Mouse (Mus musculus) embryonic facial prominence, embryonic 14.5 days (tissue): Measurements from ENCODE around the gene Gm35315. TPM values are rescaled to one million over a fixed set of nuclear protein-coding genes. Genes with fewer than 3 reads are reported as not detected.
"Not testable (repeated sequence)": the region's sequence is repeated elsewhere in the genome, so short reads cannot be mapped to it uniquely, and the experiment has no call there.

Experiments
- ATAC-seq: fragments of 200-750 bp; cut with Nextera tagmentation; 2 replicates; pipeline ENCODE4 v1.8.0; 2017; ENCODE audit warnings: low read depth, moderate number of reproducible peaks, moderate TSS enrichment
- DNase-seq: peaks from one replicate; pipeline ENCODE4 v3.0.0-alpha.2; 2015; ENCODE audit warnings: low spot score
- H3K27ac ChIP-seq: fragments of 300-500 bp; sonication (generic); replicated peaks from 2 replicates; pipeline ENCODE4 v1.5.1; 2014; ENCODE audit warnings: low read depth, mild to moderate bottlenecking, low read length, moderate library complexity
- H3K27me3 ChIP-seq: fragments of 300-500 bp; sonication (generic); replicated peaks from 2 replicates; pipeline ENCODE4 v1.6.1; 2014; ENCODE audit warnings: low read length; ENCODE audit not compliant: control insufficient read depth, insufficient read depth
- H3K36me3 ChIP-seq: fragments of 300-500 bp; sonication (generic); 2 replicates; pipeline ENCODE4 v1.6.1; 2014; ENCODE audit warnings: low read length, mixed read lengths; ENCODE audit not compliant: control insufficient read depth, insufficient read depth
- H3K4me1 ChIP-seq: fragments of 300-500 bp; sonication (generic); 2 replicates; pipeline ENCODE4 v1.6.1; 2014; ENCODE audit warnings: antibody characterized with exemption, low read length; ENCODE audit not compliant: control insufficient read depth, insufficient read depth
- H3K4me2 ChIP-seq: fragments of 300-500 bp; sonication (generic); 2 replicates; pipeline ENCODE4 v1.6.1; 2014; ENCODE audit warnings: low read depth, mild to moderate bottlenecking, low read length, moderate library complexity, mixed read lengths
- H3K4me3 ChIP-seq: fragments of 300-500 bp; sonication (generic); 2 replicates; pipeline ENCODE4 v1.5.1; 2014; ENCODE audit warnings: low read depth, mild to moderate bottlenecking, low read length
- H3K9ac ChIP-seq: fragments of 300-500 bp; sonication (generic); 2 replicates; pipeline ENCODE4 v1.6.1; 2014; ENCODE audit warnings: low read depth, mild to moderate bottlenecking, low read length, moderate library complexity, mixed read lengths
- H3K9me3 ChIP-seq: fragments of 300-500 bp; sonication (generic); 2 replicates; pipeline ENCODE4 v1.6.1; 2016; ENCODE audit warnings: low read length; ENCODE audit not compliant: control insufficient read depth
- WGBS: fragments of 180-500 bp; shearing (Covaris S2); extraction: QIAGEN DNeasy Blood & Tissue Kit; methylation state at CpG from one replicate; pipeline ENCODE4 v1.1.7; 2014; 5-methylcytosine and 5-hydroxymethylcytosine counted together
- polyA plus RNA-seq: library from polyadenylated mRNA; unstranded; fragments of >200 nt; fragmentation: Nextera tagmentation; extraction: Ambion mirVana; gene quantifications from 2 replicates; pipeline ENCODE4 v1.2.1, GENCODE M21; 2014

Gm35315 gene
- polyA plus RNA-seq, 1 experiment from 2014 or later, result 0.71 TPM

DNA sequence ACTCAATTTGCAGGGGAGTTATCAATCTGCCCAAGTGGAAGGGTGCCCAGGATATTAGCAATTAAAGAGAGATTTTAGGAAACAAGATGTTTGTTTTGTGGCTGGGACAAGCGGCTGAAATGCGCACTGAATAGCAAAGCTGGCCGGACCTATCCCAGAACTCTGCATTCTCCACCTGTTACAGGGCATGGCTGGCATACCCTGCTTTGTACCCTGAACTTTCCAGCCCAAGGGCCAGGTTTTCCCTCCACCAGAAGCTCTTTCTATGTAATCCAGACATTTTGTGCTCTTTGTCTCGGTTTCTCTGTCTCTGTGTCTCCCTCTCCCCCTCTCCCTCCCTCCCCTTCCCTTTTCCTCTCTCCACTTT, 610 bp upstream of the Gm35315 start:
- Histone ChIP-seq H3K9ac (peak overlapping the region; percentile 67), H3K36me3 (no peaks in the 10 kb centered on the region), H3K4me2 (peak overlapping the region; percentile 77), H3K4me3 (peak overlapping the region; percentile 49), H3K9me3 (no peaks in the 10 kb centered on the region), H3K27ac (no peak overlapping the region), H3K4me1 (0 out of 2 replicates have a peak, but pooled peaks cover 3% of the 10 kb centered on the region), H3K27me3 (no peaks in the 10 kb centered on the region)
- DNase-seq (no peak), ATAC-seq (no peak)
- 4% methylated on average over 4 of the region's 4 CpGs for WGBS

GRCm38 (mm10) chr5:110091546-110091945, 2.7 kb downstream of the Gm35315 start:
- ATAC-seq (no peak), DNase-seq (no peak)
- H3K36me3 ChIP-seq, result no peaks in the 10 kb centered on the region
- no peak overlapping the region for H3K9ac ChIP-seq
- H3K4me1 ChIP-seq, result no peaks in the 10 kb centered on the region
- H3K27me3 ChIP-seq, result no peaks in the 10 kb centered on the region
- no peaks in the 10 kb centered on the region for H3K9me3 ChIP-seq
- WGBS, result 60% methylated on average over 2 of the region's 2 CpGs
- no peak overlapping the region for H3K4me3 ChIP-seq
- no peak overlapping the region for H3K4me2 ChIP-seq
- no peak overlapping the region for H3K27ac ChIP-seq

DNA sequence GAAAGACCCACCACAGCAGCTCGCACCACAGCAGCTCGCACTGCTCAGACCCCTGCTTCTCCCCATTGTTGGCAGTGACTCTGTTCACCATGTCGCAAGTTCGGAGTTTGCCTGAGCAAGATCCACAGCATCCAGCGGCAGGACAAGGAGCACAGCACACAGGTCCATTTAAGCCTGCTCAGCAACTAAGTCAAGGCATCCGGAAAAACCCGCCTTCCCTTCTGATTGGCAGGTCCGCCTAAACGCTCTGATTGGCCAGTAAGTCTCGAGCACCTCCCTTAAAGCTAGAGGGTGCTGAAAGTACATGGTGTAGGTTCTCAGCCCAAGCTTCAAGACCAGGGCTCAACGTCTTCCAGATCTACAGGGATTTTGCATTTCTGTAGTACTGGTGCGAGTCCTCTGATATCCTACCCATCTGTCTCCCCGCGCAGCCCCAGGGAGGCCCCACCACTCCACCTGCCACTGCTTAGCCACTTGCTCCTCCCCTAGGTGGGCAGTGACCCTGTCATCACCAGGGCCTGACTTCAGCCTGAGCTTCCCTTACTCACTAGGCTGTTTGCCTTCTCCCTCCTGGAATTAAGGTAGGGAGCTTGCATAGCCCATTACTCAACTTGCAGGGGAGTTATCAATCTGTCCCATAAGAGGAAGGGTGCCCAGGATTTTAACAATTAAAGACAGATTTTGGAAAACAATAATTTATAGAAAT, 7.9 kb downstream of the Gm35315 start:
- Histone ChIP-seq H3K27ac (no peak overlapping the region), H3K4me3 (no peak overlapping the region), H3K9ac (no peak overlapping the region), H3K36me3 (no peaks in the 10 kb centered on the region), H3K27me3 (no peaks in the 10 kb centered on the region), H3K4me2 (no peak overlapping the region), H3K4me1 (no peaks in the 10 kb centered on the region), H3K9me3 (peaks cover 22% of the 10 kb centered on the region)
- ATAC-seq (no peak), DNase-seq (no peak)
- WGBS, result 33% methylated on average over 14 of the region's 14 CpGs

DNA sequence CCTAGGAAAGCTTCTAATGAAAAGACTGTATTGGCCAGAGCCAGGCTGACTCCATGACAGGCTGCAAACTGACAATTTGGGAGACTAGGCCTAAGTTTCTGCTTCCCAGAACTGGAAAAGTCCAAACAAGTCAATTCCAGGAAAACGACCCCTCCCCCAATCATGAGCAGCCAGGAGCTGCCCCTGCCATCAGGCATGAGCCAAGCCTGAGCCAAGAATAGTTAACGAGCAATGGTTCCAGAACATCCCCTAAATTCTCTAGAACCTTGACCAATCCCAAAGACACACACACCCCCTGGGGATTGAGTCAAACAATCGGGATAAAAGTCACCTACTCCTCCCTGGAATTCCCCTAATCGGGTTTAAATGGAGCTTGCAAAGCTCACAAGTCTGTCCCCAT, 11.3 kb downstream of the Gm35315 start:
- no peak for DNase-seq
- Histone ChIP-seq H3K4me1 (no peaks in the 10 kb centered on the region), H3K27me3 (no peaks in the 10 kb centered on the region), H3K36me3 (peaks cover 3% of the 10 kb centered on the region; the same call in 1 of the 2 replicates), H3K27ac (no peak overlapping the region), H3K4me2 (no peak overlapping the region), H3K9me3 (peaks cover 51% of the 10 kb centered on the region), H3K4me3 (no peak overlapping the region), H3K9ac (no peak overlapping the region)
- WGBS, result 83% methylated on average over 4 of the region's 4 CpGs
- no peak for ATAC-seq

GRCm38 (mm10) chr5:110072413-110072812, 21.8 kb downstream of the Gm35315 start, which contains the start of gene Gm17655:
TSS of gene Gm17655 (minus strand) at chr5:110072513.
- DNase-seq, H3K36me3 ChIP-seq, H3K4me2 ChIP-seq, H3K4me3 ChIP-seq, H3K4me1 ChIP-seq, H3K9ac ChIP-seq, H3K27ac ChIP-seq, H3K27me3 ChIP-seq, ATAC-seq: not testable (repeated sequence)
- H3K9me3 ChIP-seq, result peaks cover 36% of the 10 kb centered on the region
- 82% methylated on average over 2 of the region's 2 CpGs for WGBS

- H3K4me3 ChIP-seq, result peak overlapping the region; percentile 40
- ATAC-seq (peak; percentile 99), DNase-seq (peak; percentile 91)
- no peaks in the 10 kb centered on the region for H3K36me3 ChIP-seq
- H3K27ac ChIP-seq, result no peak overlapping the region
- peaks cover 17% of the 10 kb centered on the region for H3K9me3 ChIP-seq
- WGBS, result 4% methylated on average over 19 of the region's 19 CpGs
- H3K4me2 ChIP-seq, result peak overlapping the region; percentile 54
- H3K4me1 ChIP-seq, result no peaks in the 10 kb centered on the region
- H3K27me3 ChIP-seq, result no peaks in the 10 kb centered on the region
- peak overlapping the region; percentile 67 for H3K9ac ChIP-seq
These were observed 36.4 kb downstream of the Gm35315 start for GRCm38 (mm10) chr5:110057637-110058408.

Other genes with a start within 250 kb of the Gm35315 start
- gene Gm15446, start 171.0 kb downstream of the Gm35315 start, polyA plus RNA-seq, result 0.57 and 0.81 TPM in 2 replicates
- gene Zfp932, start 97.9 kb downstream of the Gm35315 start, polyA plus RNA-seq, result 19.3 and 21.3 TPM in 2 replicates
- gene Gm17655, start 21.9 kb downstream of the Gm35315 start, polyA plus RNA-seq, result 2.1 and 3.6 TPM in 2 replicates
- 1.7 and 1.8 TPM in 2 replicates for gene Plcxd1, start 5.5 kb upstream of the Gm35315 start, polyA plus RNA-seq
- gene Gtpbp6, start 13.8 kb upstream of the Gm35315 start, polyA plus RNA-seq, result 25.8 and 28.2 TPM in 2 replicates
- gene Zfp605, start 15.7 kb upstream of the Gm35315 start, polyA plus RNA-seq, result 4.0 and 4.8 TPM in 2 replicates
- gene Chfr, start 41.4 kb upstream of the Gm35315 start, polyA plus RNA-seq, result 35.6 and 38.7 TPM in 2 replicates
- 30.1 and 31.5 TPM in 2 replicates for gene Golga3, start 82.3 kb upstream of the Gm35315 start, polyA plus RNA-seq
- 26.5 and 29.1 TPM in 2 replicates for gene Ankle2, start 136.6 kb upstream of the Gm35315 start, polyA plus RNA-seq
- gene Pgam5, start 175.5 kb upstream of the Gm35315 start, polyA plus RNA-seq, result 57.5 and 68.9 TPM in 2 replicates
- 5.2 and 6.7 TPM in 2 replicates for gene Pxmp2, start 191.8 kb upstream of the Gm35315 start, polyA plus RNA-seq
- gene Pole, start 191.9 kb upstream of the Gm35315 start, polyA plus RNA-seq, result 20.5 and 24.5 TPM in 2 replicates
- gene P2rx2, start 248.8 kb upstream of the Gm35315 start, polyA plus RNA-seq, result 2.3 and 2.4 TPM in 2 replicates